Mouse (Mus musculus) forelimb bud, embryonic 11.5 days (tissue): ENCODE measurements at regions not wholly inside any gene's neighbourhood (a gene's known extent, or its start where the extent isn't known, plus 50 kb on each side); places are given as distances from the start of the nearest gene placed in this dataset.

ENCODE experiments used
- DNase-seq: peaks from one replicate; pipeline ENCODE4 v3.0.0-alpha.2; 2012; ENCODE audit warnings: low read depth, low spot score

GRCm38 (mm10) chr5:53381492-53382199 lies 84.3 kb upstream of the Rbpj start:
- DNase-seq: no peak

- no peak for DNase-seq
These were observed 81.9 kb upstream of the Rbpj start for GRCm38 (mm10) chr5:53384026-53384425.

GRCm38 (mm10) chr5:53385513-53386148 lies 80.3 kb upstream of the Rbpj start:
- DNase-seq: no peak

- DNase-seq: no peak
These were observed 72.4 kb upstream of the Rbpj start for GRCm38 (mm10) chr5:53393571-53393970.

GRCm38 (mm10) chr5:53394560-53394959 lies 71.4 kb upstream of the Rbpj start:
- no peak for DNase-seq

- DNase-seq: no peak
These were observed 67.4 kb upstream of the Rbpj start for GRCm38 (mm10) chr5:53398428-53399058.

GRCm38 (mm10) chr5:53401093-53401492 lies 64.9 kb upstream of the Rbpj start:
- no peak for DNase-seq

- DNase-seq: no peak
These were observed 63.9 kb upstream of the Rbpj start for GRCm38 (mm10) chr5:53402022-53402421.

- DNase-seq: no peak
These were observed 63.3 kb upstream of the Rbpj start for GRCm38 (mm10) chr5:53402619-53403151.

- peak; percentile 12 for DNase-seq
These were observed 60.0 kb upstream of the Rbpj start for GRCm38 (mm10) chr5:53405929-53406328.

GRCm38 (mm10) chr5:53407646-53408045 lies 58.3 kb upstream of the Rbpj start:
- DNase-seq: no peak

- no peak for DNase-seq
These were observed 57.7 kb upstream of the Rbpj start for GRCm38 (mm10) chr5:53408235-53408634.

GRCm38 (mm10) chr5:53409740-53410139 lies 56.2 kb upstream of the Rbpj start:
- DNase-seq: no peak

GRCm38 (mm10) chr5:53412391-53413075 lies 53.4 kb upstream of the Rbpj start:
- no peak for DNase-seq

- no peak for DNase-seq
These were observed 52.3 kb upstream of the Rbpj start for GRCm38 (mm10) chr5:53413677-53414076.

GRCm38 (mm10) chr5:53415472-53415871 lies 50.5 kb upstream of the Rbpj start:
- no peak for DNase-seq
